Mouse (Mus musculus) left cerebral cortex, postnatal 36 days (tissue): Measurements from ENCODE around the gene Ugt1a6b. TPM values are rescaled to one million over a fixed set of nuclear protein-coding genes. Genes with fewer than 3 reads are reported as not detected.

ENCODE experiments used
- DNase-seq, 2 experiments: peaks; one replicate each; pipeline ENCODE4 v3.0.0; 2021 to 2022; ENCODE audit warnings: low spot score in 2 of 2, mixed read lengths in 1 of 2
- intact Hi-C: fragments of 180-260 bp; cut with DNase I; formaldehyde crosslinking; loops from one replicate; pipeline ENCODE4 v1.15.1; 2025
- total RNA-seq, 2 experiments: library from RNA; stranded (reverse); gene quantifications; 2 replicates each; pipeline ENCODE4 v1.2.3; 2021

The Ugt1a6b gene
- total RNA-seq, 2 experiments from 2014 or later: 0.22 TPM; not detected in 1

- intact Hi-C loops: no loop called here
- no peak for DNase-seq
Observed at GRCm38 (mm10) chr1:88254793-88255465, 151.9 kb downstream of the Ugt1a6b start.

GRCm38 (mm10) chr1:88255466-88255857, 152.4 kb downstream of the Ugt1a6b start:
- intact Hi-C loops: no loop called here
- no peak for DNase-seq

- intact Hi-C loops: no loop called here
- no peak for DNase-seq
Observed at GRCm38 (mm10) chr1:88255989-88256754, 153.1 kb downstream of the Ugt1a6b start.

- DNase-seq: no peak
Observed at GRCm38 (mm10) chr1:88256886-88257663, 154.0 kb downstream of the Ugt1a6b start.

GRCm38 (mm10) chr1:88257681-88258080, 154.6 kb downstream of the Ugt1a6b start:
- no peak for DNase-seq
- intact Hi-C loops: no loop called here

More at GRCm38 (mm10) chr1:88256886-88257663, 154.0 kb downstream of the Ugt1a6b start:
- intact Hi-C loops: no loop called here

- DNase-seq: no peak
- intact Hi-C loops: no loop called here
Observed at GRCm38 (mm10) chr1:88258361-88258760, 155.3 kb downstream of the Ugt1a6b start.

- intact Hi-C loops: no loop called here
- no peak for DNase-seq
Observed at GRCm38 (mm10) chr1:88258881-88259642, 156.0 kb downstream of the Ugt1a6b start.

GRCm38 (mm10) chr1:88259643-88260024, 156.6 kb downstream of the Ugt1a6b start:
- intact Hi-C loops: no loop called here
- DNase-seq: no peak

GRCm38 (mm10) chr1:88260114-88260513, 157.1 kb downstream of the Ugt1a6b start:
- DNase-seq: no peak
- intact Hi-C loops: no loop called here

GRCm38 (mm10) chr1:88260604-88261377, 157.7 kb downstream of the Ugt1a6b start:
- no peak for DNase-seq
- intact Hi-C loops: no loop called here

GRCm38 (mm10) chr1:88261706-88262105, 158.7 kb downstream of the Ugt1a6b start:
- intact Hi-C loops: no loop called here
- DNase-seq: no peak

GRCm38 (mm10) chr1:88262255-88262654, 159.2 kb downstream of the Ugt1a6b start:
- no peak for DNase-seq
- intact Hi-C loops: no loop called here

- intact Hi-C loops: no loop called here
- DNase-seq: no peak
Observed at GRCm38 (mm10) chr1:88262961-88263360, 159.9 kb downstream of the Ugt1a6b start.

GRCm38 (mm10) chr1:88263778-88264177, 160.7 kb downstream of the Ugt1a6b start:
- intact Hi-C loops: no loop called here
- DNase-seq: no peak

- DNase-seq: no peak
- intact Hi-C loops: no loop called here
Observed at GRCm38 (mm10) chr1:88264237-88264868, 161.3 kb downstream of the Ugt1a6b start.

GRCm38 (mm10) chr1:88264869-88265240, 161.8 kb downstream of the Ugt1a6b start:
- intact Hi-C loops: no loop called here
- DNase-seq: no peak

GRCm38 (mm10) chr1:88266123-88266522, 163.1 kb downstream of the Ugt1a6b start:
- no peak for DNase-seq
- intact Hi-C loops: no loop called here

GRCm38 (mm10) chr1:88267489-88267888, 164.4 kb downstream of the Ugt1a6b start:
- DNase-seq: no peak
- intact Hi-C loops: no loop called here

GRCm38 (mm10) chr1:88268070-88268469, 165.0 kb downstream of the Ugt1a6b start:
- intact Hi-C loops: no loop called here
- DNase-seq: no peak
